Mouse (Mus musculus) gastrocnemius, adult 2 months (tissue): ENCODE results near the gene H2-M1. TPM values are rescaled to one million over a fixed set of nuclear protein-coding genes. Genes with fewer than 3 reads are reported as not detected.

ENCODE experiments used
- DNase-seq: peaks from one replicate; pipeline ENCODE4 v3.0.0; 2022
- H3K27ac ChIP-seq: fragments of 200-600 bp; 2 replicates; pipeline ENCODE4 v1.8.1; 2022; ENCODE audit warnings: mild to moderate bottlenecking
- H3K4me3 ChIP-seq: fragments of 200-600 bp; 2 replicates; pipeline ENCODE4 v1.8.1; 2022; ENCODE audit warnings: mild to moderate bottlenecking, moderate library complexity
- CTCF ChIP-seq: fragments of 200-600 bp; IDR thresholded peaks from 2 replicates; pipeline ENCODE4 v1.8.1; 2022; ENCODE audit warnings: antibody characterized with exemption, mild to moderate bottlenecking, moderate library complexity
- intact Hi-C: fragments of 180-260 bp; cut with DNase I; formaldehyde crosslinking; loops from one replicate; pipeline ENCODE4 v1.15.1; 2025
- long read RNA-seq, 2 experiments: library from polyadenylated mRNA; stranded (forward); transcript quantifications; one replicate each; pipeline ENCODE4 v2.0.0; 2021
- total RNA-seq, 2 experiments: library from RNA; stranded (reverse); gene quantifications; 2 replicates each; pipeline ENCODE4 v1.2.3; 2021

The H2-M1 gene
- not detected for total RNA-seq
- long read RNA-seq, experiment 1: 0 reads
- long read RNA-seq, experiment 2: 0 reads

DNA sequence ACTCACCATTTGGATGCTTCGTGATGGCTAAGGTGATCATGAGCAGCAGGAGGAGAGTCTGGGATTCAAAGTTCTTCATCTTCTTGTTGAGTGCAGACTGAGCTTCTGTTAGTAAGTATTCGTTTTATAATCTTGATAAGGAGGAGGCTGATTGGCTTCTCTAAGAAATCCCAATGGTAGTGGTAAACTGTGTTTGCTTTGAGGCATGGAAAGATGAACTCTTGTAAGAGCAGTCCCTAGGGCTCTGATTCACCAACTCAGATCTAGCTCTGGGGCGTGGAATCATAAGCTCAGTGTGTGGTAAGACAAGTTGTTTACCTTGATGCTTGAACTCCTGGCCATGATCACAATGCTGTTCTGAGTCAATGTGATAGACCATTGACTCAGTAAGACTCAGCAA lies at the start of gene H2-M1:
H2-M1 (minus strand) TSS at position 101 of the 400 bp plus-strand sequence.
- Histone ChIP-seq H3K27ac (no peak within 1 kb of the TSS), H3K4me3 (no peak within 1 kb of the TSS)
- intact Hi-C loops: no loop called here
- DNase-seq: no peak
- TF ChIP-seq CTCF: no peak

DNA sequence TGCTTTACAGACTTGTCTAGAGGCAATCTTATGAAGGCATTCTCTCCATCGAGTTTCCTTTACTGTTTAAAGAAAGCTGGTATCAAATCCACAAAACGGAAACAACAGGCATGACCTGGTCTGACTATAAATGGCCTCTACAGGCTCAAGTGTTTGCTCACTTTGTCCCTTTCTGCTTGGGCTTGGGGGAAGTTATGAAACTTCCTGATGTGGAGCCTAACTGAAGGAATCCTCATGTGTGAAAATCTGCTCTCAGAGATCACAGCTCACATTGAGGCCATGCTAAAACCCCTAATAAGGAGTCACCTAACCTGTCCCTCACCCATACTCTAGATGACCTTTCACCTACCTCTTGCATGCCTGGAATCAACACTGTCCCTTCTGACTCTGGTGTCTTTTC lies 25.7 kb upstream of the H2-M1 start:
- intact Hi-C loops: no loop called here
- no peak for DNase-seq

DNA sequence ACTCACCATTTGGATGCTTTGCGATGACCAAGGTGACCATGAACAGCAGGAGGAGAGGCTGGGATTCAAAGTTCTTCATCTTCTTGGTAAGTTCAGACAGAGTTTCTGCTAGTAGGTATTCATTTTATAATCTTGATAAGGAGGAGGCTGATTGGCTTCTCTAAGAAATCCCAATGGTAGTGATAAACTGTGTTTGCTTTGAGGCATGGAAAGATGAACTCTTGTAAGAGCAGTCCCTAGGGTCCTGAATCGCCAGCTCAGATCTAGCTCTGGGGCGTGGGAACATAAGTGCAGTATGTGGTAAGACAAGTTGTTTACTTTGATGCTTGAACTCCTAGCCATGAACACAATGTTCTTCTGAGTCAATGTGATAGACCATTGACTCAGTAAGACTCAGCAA lies 29.5 kb downstream of the H2-M1 start, which contains the start of gene H2-M9:
H2-M9 (minus strand) TSS at position 101 of the 400 bp plus-strand sequence.
- intact Hi-C loops: no loop called here
- TF ChIP-seq CTCF: no peak
- H3K4me3 ChIP-seq: no peak within 1 kb of the TSS
- H3K27ac ChIP-seq: no peak within 1 kb of the TSS
- DNase-seq: no peak

More for the DNA sequence above, 25.7 kb upstream of the H2-M1 start:
- TF ChIP-seq CTCF: no peak
- H3K27ac ChIP-seq: no peak overlapping the region
- no peak overlapping the region for H3K4me3 ChIP-seq

Other genes starting within 250 kb of the H2-M1 start
- gene H2-M10.4, start 209.9 kb downstream of the H2-M1 start, total RNA-seq: not detected
- not detected for gene H2-M11, start 125.1 kb downstream of the H2-M1 start, total RNA-seq
- not detected for gene H2-M9, start 29.6 kb downstream of the H2-M1 start, total RNA-seq
- not detected for gene H2-M10.5, start 100.7 kb upstream of the H2-M1 start, total RNA-seq
- gene H2-M10.6, start 140.0 kb upstream of the H2-M1 start, total RNA-seq: not detected
- gene Trim26, start 164.9 kb upstream of the H2-M1 start, total RNA-seq: 10 to 100 TPM; 18.9 to 23.5 TPM
- not detected for gene Trim15, start 195.0 kb upstream of the H2-M1 start, total RNA-seq
- gene Trim10, start 197.4 kb upstream of the H2-M1 start, total RNA-seq: not detected
- gene Trim40, start 217.9 kb upstream of the H2-M1 start, total RNA-seq: not detected
- gene Trim31, start 225.9 kb upstream of the H2-M1 start, total RNA-seq: not detected